Mouse (Mus musculus): ENCODE data around the gene Gm26661. TPM values are rescaled to one million over a fixed set of nuclear protein-coding genes. Genes with fewer than 3 reads are reported as not detected.
A peak's percentile ranks its signal among the peaks of the same experiment; 100 is the strongest.

Gm26661 gene
- polyA plus RNA-seq (2012; rRNA removed) (not detected in 2 replicates), polyA plus RNA-seq (2014; fragmentation: Nextera tagmentation; extraction: Ambion mirVana) (not detected in 2 replicates)

GRCm38 (mm10) chr14:7791532-7792159 is at the start of gene Gm26661:
Gm26661 (plus strand) TSS chr14:7791587.
- Histone ChIP-seq H3K27ac (replicated peaks; ENCODE audit: low read depth, low read length) (no peak within 1 kb of the TSS), H3K27me3 (ENCODE audit: control insufficient read depth, insufficient read depth, low read length) (no peaks in the 10 kb centered on the region), H3K4me3 (replicated peaks; ENCODE audit: low read length) (peak within 1 kb of the TSS; percentile 34), H3K9ac (ENCODE audit: low read depth, low read length, severe bottlenecking) (peak within 1 kb of the TSS; percentile 40; the same call in 1 of the 2 replicates), H3K9me3 (ENCODE audit: control insufficient read depth, low read length) (no peaks in the 10 kb centered on the region), H3K4me1 (ENCODE audit: control insufficient read depth, insufficient read depth, low read length) (peaks cover 12% of the 10 kb centered on the region), H3K4me2 (replicated peaks; ENCODE audit: low read depth, low read length, severe bottlenecking) (peak within 1 kb of the TSS; percentile 73), H3K36me3 (ENCODE audit: control insufficient read depth, insufficient read depth, low read length) (no peaks in the 10 kb centered on the region)
- DNase-seq (ENCODE audit: low spot score), result peak; percentile 54
- TF ChIP-seq POLR2A (IDR thresholded peaks at IDR 0.05; ENCODE audit: borderline replicate concordance, extremely low read depth, insufficient read depth, insufficient read length), result no peak
- WGBS, result under 1% methylated on average over 30 of the region's 30 CpGs
- ATAC-seq (ENCODE audit: low FRiP score, low read depth), result peak; percentile 82

- Histone ChIP-seq H3K9me3 (ENCODE audit: control insufficient read depth, low read length) (no peaks in the 10 kb centered on the region), H3K4me2 (replicated peaks; ENCODE audit: low read depth, low read length, severe bottlenecking) (peak overlapping the region; percentile 32), H3K27ac (replicated peaks; ENCODE audit: low read depth, low read length) (no peak overlapping the region), H3K4me3 (replicated peaks; ENCODE audit: low read length) (peak overlapping the region; percentile 19), H3K27me3 (ENCODE audit: control insufficient read depth, insufficient read depth, low read length) (no peaks in the 10 kb centered on the region), H3K9ac (ENCODE audit: low read depth, low read length, severe bottlenecking) (peak overlapping the region; percentile 42), H3K36me3 (ENCODE audit: control insufficient read depth, insufficient read depth, low read length) (no peaks in the 10 kb centered on the region), H3K4me1 (ENCODE audit: control insufficient read depth, insufficient read depth, low read length) (no peaks in the 10 kb centered on the region)
- DNase-seq (ENCODE audit: low spot score) (peak; percentile 79), ATAC-seq (ENCODE audit: low FRiP score, low read depth) (peak; percentile 90)
- no peak for TF ChIP-seq POLR2A (IDR thresholded peaks at IDR 0.05; ENCODE audit: borderline replicate concordance, extremely low read depth, insufficient read depth, insufficient read length)
- WGBS, result 33% methylated on average over 11 of the region's 11 CpGs
Measured at GRCm38 (mm10) chr14:7748944-7749763, 42.2 kb upstream of the Gm26661 start.

- Histone ChIP-seq H3K4me2 (replicated peaks; ENCODE audit: low read depth, low read length, severe bottlenecking) (peak overlapping the region; percentile 32), H3K9me3 (ENCODE audit: control insufficient read depth, low read length) (no peaks in the 10 kb centered on the region), H3K27me3 (ENCODE audit: control insufficient read depth, insufficient read depth, low read length) (no peaks in the 10 kb centered on the region), H3K9ac (ENCODE audit: low read depth, low read length, severe bottlenecking) (peak overlapping the region; percentile 42), H3K36me3 (ENCODE audit: control insufficient read depth, insufficient read depth, low read length) (no peaks in the 10 kb centered on the region), H3K4me1 (ENCODE audit: control insufficient read depth, insufficient read depth, low read length) (no peaks in the 10 kb centered on the region), H3K4me3 (replicated peaks; ENCODE audit: low read length) (peak overlapping the region; percentile 19), H3K27ac (replicated peaks; ENCODE audit: low read depth, low read length) (no peak overlapping the region)
- DNase-seq (ENCODE audit: low spot score) (peak; percentile 25), ATAC-seq (ENCODE audit: low FRiP score, low read depth) (peak; percentile 80)
- 14% methylated on average over 4 of the region's 4 CpGs for WGBS
- no peak for TF ChIP-seq POLR2A (IDR thresholded peaks at IDR 0.05; ENCODE audit: borderline replicate concordance, extremely low read depth, insufficient read depth, insufficient read length)
Measured at GRCm38 (mm10) chr14:7749764-7750089, 41.7 kb upstream of the Gm26661 start.

GRCm38 (mm10) chr14:7765569-7766314 is 25.6 kb upstream of the Gm26661 start:
- Histone ChIP-seq H3K36me3 (ENCODE audit: control insufficient read depth, insufficient read depth, low read length) (no peaks in the 10 kb centered on the region), H3K9ac (ENCODE audit: low read depth, low read length, severe bottlenecking) (no peak overlapping the region), H3K27me3 (ENCODE audit: control insufficient read depth, insufficient read depth, low read length) (no peaks in the 10 kb centered on the region), H3K9me3 (ENCODE audit: control insufficient read depth, low read length) (no peaks in the 10 kb centered on the region), H3K27ac (replicated peaks; ENCODE audit: low read depth, low read length) (no peak overlapping the region), H3K4me3 (replicated peaks; ENCODE audit: low read length) (no peak overlapping the region), H3K4me2 (replicated peaks; ENCODE audit: low read depth, low read length, severe bottlenecking) (no peak overlapping the region), H3K4me1 (ENCODE audit: control insufficient read depth, insufficient read depth, low read length) (no peaks in the 10 kb centered on the region)
- no peak for TF ChIP-seq POLR2A (IDR thresholded peaks at IDR 0.05; ENCODE audit: borderline replicate concordance, extremely low read depth, insufficient read depth, insufficient read length)
- ATAC-seq (ENCODE audit: low FRiP score, low read depth) (peak; percentile 76), DNase-seq (ENCODE audit: low spot score) (peak; percentile 83)
- WGBS, result 10% methylated on average over 9 of the region's 9 CpGs
